Mouse (Mus musculus) bone marrow macrophage, adult 2 months (primary cell): ENCODE data around the gene E030018B13Rik.

Experiments used
- CTCF ChIP-seq: IDR thresholded peaks from 2 replicates; pipeline ENCODE4 v1.5.1; 2012; ENCODE audit warnings: low read depth, mild to moderate bottlenecking, low read length, moderate library complexity
- POLR2A ChIP-seq: IDR thresholded peaks from 2 replicates; pipeline ENCODE4 v1.6.1; 2012; ENCODE audit warnings: mild to moderate bottlenecking, low read depth, low read length, borderline replicate concordance

- TF ChIP-seq CTCF, result no peak
- TF ChIP-seq POLR2A, result no peak
These were observed 24.8 kb downstream of the E030018B13Rik start for GRCm38 (mm10) chr7:63941501-63941900.
